Mouse (Mus musculus) stomach, embryonic 16.5 days (tissue): Measurements from ENCODE around the gene Cd96. TPM values are rescaled to one million over a fixed set of nuclear protein-coding genes. Genes with fewer than 3 reads are reported as not detected.

ENCODE experiments used
- ATAC-seq: fragments of 200-750 bp; cut with Nextera tagmentation; 2 replicates; pipeline ENCODE4 v1.8.0; 2017; ENCODE audit warnings: moderate number of reproducible peaks, moderate TSS enrichment; ENCODE audit not compliant: insufficient read depth, low FRiP score
- H3K27ac ChIP-seq: fragments of 300-500 bp; sonication (generic); 2 replicates; pipeline ENCODE4 v1.5.1; 2014; ENCODE audit warnings: low read length
- H3K27me3 ChIP-seq: fragments of 300-500 bp; sonication (generic); 2 replicates; pipeline ENCODE4 v1.6.1; 2014; ENCODE audit warnings: low read length, control low read depth, mixed read lengths; ENCODE audit not compliant: control insufficient read depth, insufficient read depth
- H3K36me3 ChIP-seq: fragments of 300-500 bp; sonication (generic); 2 replicates; pipeline ENCODE4 v1.6.1; 2014; ENCODE audit warnings: low read length; ENCODE audit not compliant: control insufficient read depth, insufficient read depth
- H3K4me1 ChIP-seq: fragments of 300-500 bp; sonication (generic); 2 replicates; pipeline ENCODE4 v1.6.1; 2014; ENCODE audit warnings: low read length, control low read depth, mixed read lengths; ENCODE audit not compliant: control insufficient read depth, insufficient read depth
- H3K4me2 ChIP-seq: fragments of 300-500 bp; sonication (generic); 2 replicates; pipeline ENCODE4 v1.6.1; 2014; ENCODE audit warnings: low read depth, low read length, mixed read lengths
- H3K4me3 ChIP-seq: fragments of 300-500 bp; sonication (generic); replicated peaks from 2 replicates; pipeline ENCODE4 v1.5.1; 2014; ENCODE audit warnings: mild to moderate bottlenecking, low read length
- H3K9ac ChIP-seq: fragments of 300-500 bp; sonication (generic); 2 replicates; pipeline ENCODE4 v1.6.1; 2014; ENCODE audit warnings: low read length
- H3K9me3 ChIP-seq: fragments of 300-500 bp; sonication (generic); replicated peaks from 2 replicates; pipeline ENCODE4 v1.6.1; 2016; ENCODE audit warnings: low read length, control low read depth; ENCODE audit not compliant: control insufficient read depth
- WGBS: fragments of 180-500 bp; shearing (Covaris S2); extraction: QIAGEN DNeasy Blood & Tissue Kit; methylation state at CpG from one replicate; pipeline ENCODE4 v1.1.7; 2014; 5-methylcytosine and 5-hydroxymethylcytosine counted together
- polyA plus RNA-seq: library from polyadenylated mRNA; unstranded; fragments of >200 nt; fragmentation: Nextera tagmentation; extraction: Ambion mirVana; gene quantifications from 2 replicates; pipeline ENCODE4 v1.2.1, GENCODE M21; 2015

Cd96 gene
- polyA plus RNA-seq, 1 experiment from 2014 or later: 0.09 TPM

DNA sequence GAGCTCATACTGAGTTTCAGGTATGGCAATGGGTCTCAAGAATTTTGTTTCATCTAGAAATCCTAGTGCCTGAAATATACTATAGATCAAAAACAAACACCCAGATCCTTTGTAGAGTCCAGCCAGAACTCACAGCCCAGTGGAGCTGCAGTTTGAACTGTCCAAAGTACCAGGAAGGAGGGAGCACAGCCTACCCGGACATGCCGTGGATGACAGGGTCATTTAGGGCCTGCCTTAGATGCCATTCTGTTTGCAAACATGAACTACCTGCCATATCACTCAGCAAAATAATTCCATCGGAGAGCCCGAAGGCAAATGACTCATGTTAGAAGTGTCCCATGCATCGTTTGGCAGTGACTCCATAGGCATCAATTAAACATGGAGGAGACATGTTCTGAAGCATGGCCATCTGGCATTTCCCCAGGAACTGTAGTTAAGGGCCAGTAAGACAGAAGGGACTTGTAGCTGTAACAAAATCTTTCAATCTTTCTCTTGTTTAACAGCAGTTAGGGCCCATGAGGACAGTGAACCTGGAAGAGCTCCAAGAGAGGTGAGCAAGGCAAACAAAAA, 111.9 kb downstream of the Cd96 start:
- H3K9ac ChIP-seq: no peak overlapping the region
- 0 out of 2 replicates have a peak, but pooled peaks cover 4% of the 10 kb centered on the region for H3K27me3 ChIP-seq
- H3K4me2 ChIP-seq: no peak overlapping the region
- WGBS: 66% methylated on average over 5 of the region's 5 CpGs
- no peaks in the 10 kb centered on the region for H3K36me3 ChIP-seq
- ATAC-seq: no peak
- no peaks in the 10 kb centered on the region; the same call in 1 of the 2 replicates for H3K9me3 ChIP-seq
- H3K4me1 ChIP-seq: peaks cover 6% of the 10 kb centered on the region; the same call in 1 of the 2 replicates
- H3K27ac ChIP-seq: no peak overlapping the region
- no peak overlapping the region for H3K4me3 ChIP-seq

DNA sequence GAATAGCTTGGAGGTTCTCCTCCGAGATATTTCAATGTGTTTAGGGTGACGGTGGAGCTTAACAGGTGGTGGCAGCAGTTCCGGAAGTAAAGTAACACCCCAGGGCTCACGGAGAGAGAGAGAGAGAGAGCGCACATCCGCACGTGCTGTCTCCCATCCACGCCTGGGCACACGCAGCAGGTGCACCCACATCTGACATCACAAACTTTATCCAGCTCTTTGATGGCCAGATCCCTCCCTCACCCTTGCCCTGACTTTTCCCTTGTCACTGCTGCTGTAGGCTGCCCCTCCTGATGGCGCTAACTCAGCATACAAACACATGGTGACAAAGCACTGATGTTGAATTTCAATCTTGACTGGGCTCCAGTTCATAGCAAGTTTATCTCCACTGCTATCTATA, 113.8 kb downstream of the Cd96 start:
- 82% methylated on average over 10 of the region's 10 CpGs for WGBS
- Histone ChIP-seq H3K4me3 (no peak overlapping the region), H3K9me3 (no peaks in the 10 kb centered on the region), H3K27ac (no peak overlapping the region), H3K4me2 (no peak overlapping the region), H3K27me3 (0 out of 2 replicates have a peak, but pooled peaks cover 4% of the 10 kb centered on the region), H3K36me3 (no peaks in the 10 kb centered on the region), H3K9ac (no peak overlapping the region), H3K4me1 (peaks cover 6% of the 10 kb centered on the region; the same call in 1 of the 2 replicates)
- ATAC-seq: no peak

DNA sequence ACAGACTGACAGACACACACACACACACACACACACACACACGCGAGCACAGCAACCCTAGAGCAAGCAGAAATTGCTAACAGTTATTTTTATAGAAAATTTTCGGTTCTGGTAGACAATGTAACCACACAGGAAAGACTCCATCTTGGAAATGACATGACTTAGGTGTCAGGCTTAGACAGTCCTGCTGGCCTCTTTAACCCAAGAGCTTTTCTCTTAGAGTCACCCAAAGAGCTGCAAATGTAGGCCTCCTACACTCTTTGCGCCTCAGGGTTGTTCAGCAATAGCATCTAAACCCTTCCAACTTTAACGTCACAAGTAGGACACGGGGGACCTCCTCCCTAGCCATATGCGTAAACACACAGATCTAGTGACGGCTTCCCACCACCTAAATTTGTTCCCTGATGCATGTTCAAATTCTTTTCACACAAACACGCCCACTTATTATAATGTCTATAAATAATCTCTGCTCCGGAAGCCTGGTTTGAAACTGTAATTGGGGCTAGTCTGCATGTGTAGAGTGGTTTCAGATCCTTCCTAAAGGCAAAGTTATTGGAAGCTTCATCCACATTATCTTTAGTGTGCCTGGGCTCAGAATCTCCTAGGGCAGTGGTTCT, 118.4 kb downstream of the Cd96 start:
- Histone ChIP-seq H3K4me1 (no peaks in the 10 kb centered on the region), H3K4me2 (no peak overlapping the region), H3K9me3 (no peaks in the 10 kb centered on the region), H3K27me3 (no peaks in the 10 kb centered on the region), H3K36me3 (no peaks in the 10 kb centered on the region), H3K27ac (no peak overlapping the region), H3K9ac (no peak overlapping the region), H3K4me3 (no peak overlapping the region)
- WGBS: 79% methylated on average over 10 of the region's 10 CpGs
- no peak for ATAC-seq

DNA sequence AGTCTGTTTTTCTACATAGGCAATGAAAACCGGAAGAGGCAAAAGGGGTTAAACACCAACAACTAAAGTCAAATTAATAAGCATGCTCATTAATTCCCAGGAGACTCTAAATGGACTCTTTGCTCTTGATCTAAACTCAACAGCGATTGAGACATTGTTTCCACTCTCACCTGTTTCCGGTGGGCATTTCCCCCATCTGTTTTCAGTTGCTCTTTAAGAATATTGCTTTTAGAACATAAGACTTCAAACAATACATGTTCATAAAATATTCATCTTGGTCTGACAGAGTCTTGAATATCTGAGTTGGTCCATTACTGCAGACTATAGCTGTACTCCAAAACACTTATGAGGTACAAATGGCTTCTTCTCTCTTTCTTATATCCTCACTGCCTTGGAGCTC, 119.1 kb downstream of the Cd96 start:
- Histone ChIP-seq H3K27me3 (no peaks in the 10 kb centered on the region), H3K9me3 (no peaks in the 10 kb centered on the region)

DNA sequence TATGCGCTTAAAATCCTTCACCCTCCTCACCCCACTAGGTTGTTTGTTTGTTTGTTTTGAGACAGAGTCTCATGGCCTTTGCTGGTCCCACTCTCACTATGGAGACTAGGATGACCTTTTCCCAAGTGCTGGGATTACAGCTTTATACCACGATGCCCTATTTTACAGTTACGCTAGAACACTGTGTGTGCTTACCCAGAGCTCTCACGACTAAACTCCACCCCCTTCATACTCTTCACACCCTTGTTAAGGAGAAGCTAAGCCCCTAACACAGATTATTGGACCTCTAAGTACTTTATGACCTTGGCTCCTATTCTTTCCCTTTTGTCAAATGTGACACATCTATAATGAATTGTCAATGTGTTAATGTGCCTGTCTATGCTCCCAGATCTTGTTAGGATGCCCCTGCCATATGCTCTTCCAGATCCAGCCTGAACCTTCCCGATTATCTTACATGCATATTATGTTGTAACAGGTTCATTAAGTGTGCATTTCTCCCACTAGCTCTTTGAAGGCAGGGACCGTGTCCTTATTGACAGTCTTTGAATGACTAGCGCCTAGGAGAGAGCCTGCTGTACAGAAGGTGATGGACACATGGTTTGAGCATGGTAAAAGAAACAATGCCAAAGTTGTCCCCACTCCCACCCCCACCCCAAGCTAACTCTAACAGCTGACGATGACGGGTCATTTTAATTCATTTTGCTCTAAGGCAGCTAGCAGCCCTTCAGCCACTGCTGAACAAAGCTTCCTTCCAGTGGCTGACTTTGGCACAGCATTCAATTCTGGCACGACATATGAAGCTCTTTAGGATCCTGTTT, 120.5 kb downstream of the Cd96 start:
- H3K4me1 ChIP-seq: no peaks in the 10 kb centered on the region
- no peaks in the 10 kb centered on the region for H3K27me3 ChIP-seq
- no peak overlapping the region for H3K4me3 ChIP-seq
- no peak overlapping the region for H3K27ac ChIP-seq
- ATAC-seq: no peak
- H3K36me3 ChIP-seq: no peaks in the 10 kb centered on the region
- H3K9me3 ChIP-seq: no peaks in the 10 kb centered on the region
- no peak overlapping the region for H3K9ac ChIP-seq
- 73% methylated on average over 10 of the region's 10 CpGs for WGBS
- H3K4me2 ChIP-seq: no peak overlapping the region

More for the DNA sequence above, 119.1 kb downstream of the Cd96 start:
- Histone ChIP-seq H3K27ac (no peak overlapping the region), H3K9ac (no peak overlapping the region), H3K36me3 (no peaks in the 10 kb centered on the region), H3K4me3 (no peak overlapping the region), H3K4me2 (no peak overlapping the region), H3K4me1 (no peaks in the 10 kb centered on the region)
- 86% methylated on average over 3 of the region's 3 CpGs for WGBS
- no peak for ATAC-seq

DNA sequence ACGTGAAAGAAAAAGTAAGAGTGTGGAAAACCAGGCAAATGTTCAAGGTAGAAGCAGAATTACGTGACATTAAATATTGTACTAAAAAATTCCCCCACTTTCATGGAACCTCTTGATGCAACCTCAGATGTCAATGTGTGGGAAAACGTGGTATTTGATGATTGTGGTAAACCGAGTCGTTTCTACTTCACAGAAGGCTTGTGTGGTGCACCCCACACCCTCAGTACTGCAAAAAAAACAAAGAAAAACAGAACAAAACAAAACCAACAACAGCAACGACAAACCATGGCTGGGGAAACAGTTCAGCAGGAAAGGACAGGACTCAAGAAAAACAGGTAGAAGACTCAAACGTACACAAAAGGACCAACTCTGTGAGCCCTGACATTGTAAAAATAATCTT, 121.8 kb downstream of the Cd96 start:
- no peaks in the 10 kb centered on the region for H3K27me3 ChIP-seq
- H3K4me3 ChIP-seq: no peak overlapping the region
- H3K27ac ChIP-seq: no peak overlapping the region
- H3K9me3 ChIP-seq: no peaks in the 10 kb centered on the region
- H3K4me2 ChIP-seq: no peak overlapping the region
- no peak overlapping the region for H3K9ac ChIP-seq
- ATAC-seq: no peak
- H3K36me3 ChIP-seq: no peaks in the 10 kb centered on the region
- 74% methylated on average over 7 of the region's 7 CpGs for WGBS
- H3K4me1 ChIP-seq: no peaks in the 10 kb centered on the region

DNA sequence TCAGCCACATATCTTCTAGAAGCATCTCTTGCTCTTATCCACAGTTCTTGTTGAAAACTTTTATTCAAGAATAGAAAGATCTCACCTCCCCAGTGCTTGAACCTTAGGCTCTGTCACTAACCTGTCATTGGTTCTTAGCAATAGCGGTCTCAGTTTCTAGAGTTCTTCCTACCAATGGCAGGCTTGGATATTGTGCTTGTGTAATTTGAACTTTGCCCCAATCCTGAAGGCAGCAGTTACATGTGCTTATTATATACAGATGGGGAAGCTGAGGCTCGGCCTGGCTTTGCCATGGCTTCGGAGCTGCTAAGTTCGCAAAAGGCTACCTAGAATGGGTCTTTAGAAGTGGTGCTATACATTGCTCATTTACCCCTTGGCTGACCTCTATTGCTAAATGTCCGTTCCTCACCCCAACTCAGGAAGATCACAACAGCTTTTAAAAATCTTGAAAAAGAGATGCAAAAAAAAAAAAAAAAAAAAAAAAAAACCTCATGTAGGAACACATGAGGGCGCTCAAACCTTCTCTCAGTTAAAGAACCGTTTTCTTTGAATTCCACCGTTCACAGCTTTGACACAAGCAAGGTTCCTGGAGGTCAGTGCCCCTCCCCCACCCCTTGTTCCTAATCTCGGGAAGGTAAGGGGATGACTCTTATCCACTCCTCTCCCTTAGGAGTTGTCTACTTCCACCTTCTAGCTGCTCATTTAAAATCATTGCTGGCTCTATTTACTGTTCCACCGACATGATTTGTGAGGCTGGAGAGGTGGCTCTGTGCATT, 129.0 kb downstream of the Cd96 start:
- no peak overlapping the region for H3K27ac ChIP-seq
- H3K4me1 ChIP-seq: no peaks in the 10 kb centered on the region
- ATAC-seq: no peak
- no peak overlapping the region for H3K9ac ChIP-seq
- no peaks in the 10 kb centered on the region for H3K9me3 ChIP-seq
- no peaks in the 10 kb centered on the region for H3K27me3 ChIP-seq
- H3K36me3 ChIP-seq: no peaks in the 10 kb centered on the region
- H3K4me3 ChIP-seq: no peak overlapping the region
- H3K4me2 ChIP-seq: no peak overlapping the region
- 47% methylated on average over 10 of the region's 10 CpGs for WGBS

DNA sequence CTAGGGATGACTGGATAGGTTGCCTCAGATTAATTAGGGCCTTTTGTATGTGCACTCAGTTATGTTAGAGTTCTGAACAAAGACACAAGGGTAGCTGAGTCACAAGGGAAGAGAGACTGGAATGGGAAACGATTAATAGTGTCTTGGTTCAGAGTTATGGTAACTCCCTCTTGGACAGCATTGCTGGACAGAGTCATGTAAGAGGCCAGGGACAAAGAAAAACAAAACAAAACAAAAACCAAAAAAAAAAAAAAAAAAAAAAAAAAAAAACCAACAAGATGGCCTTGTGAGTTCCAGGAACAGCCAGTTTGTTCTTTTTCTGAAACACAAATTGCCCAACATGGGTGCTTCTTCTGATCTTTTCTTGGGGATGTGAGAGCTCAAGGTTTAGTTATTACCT, 133.8 kb downstream of the Cd96 start:
- H3K9ac ChIP-seq: no peak overlapping the region
- H3K27ac ChIP-seq: no peak overlapping the region
- H3K4me3 ChIP-seq: no peak overlapping the region
- H3K4me2 ChIP-seq: no peak overlapping the region
- no peaks in the 10 kb centered on the region for H3K27me3 ChIP-seq
- no peak for ATAC-seq
- no peaks in the 10 kb centered on the region for H3K4me1 ChIP-seq
- H3K9me3 ChIP-seq: no peaks in the 10 kb centered on the region
- 74% methylated on average over 1 of the region's 1 CpGs for WGBS
- H3K36me3 ChIP-seq: no peaks in the 10 kb centered on the region
